Mouse (Mus musculus) bone marrow macrophage, adult 2 months (primary cell): Measurements from ENCODE around the gene 1700069L16Rik.

Experiments
- CTCF ChIP-seq: IDR thresholded peaks from 2 replicates; pipeline ENCODE4 v1.5.1; 2012; ENCODE audit warnings: low read depth, mild to moderate bottlenecking, low read length, moderate library complexity
- POLR2A ChIP-seq: IDR thresholded peaks from 2 replicates; pipeline ENCODE4 v1.6.1; 2012; ENCODE audit warnings: mild to moderate bottlenecking, low read depth, low read length, borderline replicate concordance

GRCm38 (mm10) chr5:113736522-113737164 lies 12.1 kb upstream of the 1700069L16Rik start:
- no peak for TF ChIP-seq POLR2A
- no peak for TF ChIP-seq CTCF
